Comparison of ENCODE assay signal across 16 mouse cellular contexts in genomic region chr9:45651078-45651809, GRCm38 (mm10).
DNase-seq lines count a peak whose midpoint lies in the region; ATAC-seq lines count a peak whose summit lies in the region.
"Had no signal": no experiment of that assay in that cellular context is flagged by ENCODE, and none has a peak within 500 bp of the region (broad histone marks: within the 10 kb centered on the region; RNA-seq: fewer than 3 reads in every experiment).

No protein-coding gene starts in this region.

- no peaks in the 10 kb centered on the region for H3K36me3 ChIP-seq in forebrain, embryonic 10.5 days (replicated peaks)
- no peaks in the 10 kb centered on the region for H3K36me3 ChIP-seq in hindbrain, embryonic 14.5 days (replicated peaks; ENCODE audit: control insufficient read depth, insufficient read depth)
- H3K36me3 ChIP-seq in neural tube, embryonic 12.5 days = no peaks in the 10 kb centered on the region
- H3K36me3 ChIP-seq: embryonic facial prominence, embryonic 15.5 days; heart, embryonic 15.5 days had no signal

- H3K4me1 ChIP-seq in forebrain, embryonic 10.5 days = peaks cover 48% of the 10 kb centered on the region
- peaks cover 22% of the 10 kb centered on the region for H3K4me1 ChIP-seq in hindbrain, embryonic 14.5 days (replicated peaks; ENCODE audit: control insufficient read depth, insufficient read depth, low read length)
- peaks cover 21% of the 10 kb centered on the region for H3K4me1 ChIP-seq in neural tube, embryonic 12.5 days
- H3K4me1 ChIP-seq: heart, embryonic 15.5 days had no signal

- peaks cover 24% of the 10 kb centered on the region for H3K27me3 ChIP-seq in forebrain, embryonic 10.5 days (ENCODE audit: poor library complexity, severe bottlenecking)
- H3K27me3 ChIP-seq in hindbrain, embryonic 14.5 days (ENCODE audit: control insufficient read depth, insufficient read depth, low read length) = no peaks in the 10 kb centered on the region
- H3K27me3 ChIP-seq in neural tube, embryonic 12.5 days (replicated peaks) = no peaks in the 10 kb centered on the region
- H3K27me3 ChIP-seq: embryonic facial prominence, embryonic 15.5 days had no signal

- H3K4me2 ChIP-seq in hindbrain, embryonic 14.5 days (replicated peaks) = peak overlapping the region; percentile 13; the same call in 1 of the 2 replicates
- peak overlapping the region; percentile 38 for H3K4me2 ChIP-seq in neural tube, embryonic 12.5 days (replicated peaks)
- H3K4me2 ChIP-seq: embryonic facial prominence, embryonic 15.5 days; heart, embryonic 15.5 days had no signal

- no peaks in the 10 kb centered on the region; the same call in 1 of the 2 replicates for H3K9me3 ChIP-seq in forebrain, embryonic 10.5 days
- no peaks in the 10 kb centered on the region for H3K9me3 ChIP-seq in hindbrain, embryonic 14.5 days (ENCODE audit: control insufficient read depth, low read length)
- H3K9me3 ChIP-seq in neural tube, embryonic 12.5 days = no peaks in the 10 kb centered on the region
- H3K9me3 ChIP-seq: embryonic facial prominence, embryonic 15.5 days; heart, embryonic 15.5 days had no signal

- peak; percentile 87 for ATAC-seq in hindbrain, embryonic 14.5 days (ENCODE audit: low FRiP score)
- ATAC-seq in neural tube, embryonic 12.5 days (ENCODE audit: low FRiP score, low read depth) = peak; percentile 74
- no peak for ATAC-seq in megakaryocyte-erythroid progenitor cell, adult 5-6 weeks (replicated peaks; ENCODE audit: low FRiP score, low TSS enrichment, poor library complexity, severe bottlenecking)
- ATAC-seq: Patski had no signal

- 32% methylated on average over 13 of the region's 13 CpGs for WGBS in forebrain, embryonic 10.5 days
- 24% methylated on average over 13 of the region's 13 CpGs for WGBS in hindbrain, embryonic 14.5 days
- WGBS in neural tube, embryonic 12.5 days = 40% methylated on average over 13 of the region's 13 CpGs

- DNase-seq in embryo, embryonic 11 days = peak; percentile 46
- DNase-seq in forebrain, embryonic 10.5 days (ENCODE audit: extremely low spot score, low spot score) = peak; percentile 44
- peak; percentile 64 for DNase-seq in hindbrain, embryonic 14.5 days (ENCODE audit: low spot score)
- DNase-seq in MN1 (ENCODE audit: low spot score) = no peak
- no peak for DNase-seq in kidney, adult 8-10 months
- DNase-seq: adrenal gland, adult 8-10 months; gastrocnemius, postnatal 14 days; kidney, postnatal 4 days; lung, postnatal 14 days had no signal

- H3K4me3 ChIP-seq in forebrain, embryonic 10.5 days = peak overlapping the region; percentile 18; the same call in 1 of the 2 replicates
- no peak overlapping the region for H3K4me3 ChIP-seq in hindbrain, embryonic 14.5 days (replicated peaks; ENCODE audit: low read length)
- no peak overlapping the region for H3K4me3 ChIP-seq in neural tube, embryonic 12.5 days
- H3K4me3 ChIP-seq: embryonic facial prominence, embryonic 15.5 days; heart, embryonic 15.5 days; myocyte had no signal

- H3K9ac ChIP-seq in hindbrain, embryonic 14.5 days = no peak overlapping the region; the same call in 1 of the 2 replicates
- no peak overlapping the region for H3K9ac ChIP-seq in neural tube, embryonic 12.5 days
- H3K9ac ChIP-seq: embryonic facial prominence, embryonic 15.5 days; heart, embryonic 15.5 days had no signal

- H3K27ac ChIP-seq in forebrain, embryonic 10.5 days = peak overlapping the region; percentile 86
- H3K27ac ChIP-seq in hindbrain, embryonic 14.5 days = peak overlapping the region; percentile 87
- 0 out of 2 replicates have a peak overlapping the region, but pooled peaks have one; percentile 6 for H3K27ac ChIP-seq in neural tube, embryonic 12.5 days
- H3K27ac ChIP-seq: embryonic facial prominence, embryonic 15.5 days; heart, embryonic 15.5 days; stomach, postnatal 0 days had no signal

Comparison
In these comparisons a context has a peak if more than half of its experiments do, and no peak if none do; other contexts are left out.
1. DNase-seq: peak in embryo, embryonic 11 days (single experiment), forebrain, embryonic 10.5 days (single experiment) and hindbrain, embryonic 14.5 days (single experiment); none in MN1 (single experiment) and kidney, adult 8-10 months (0 of 2).
2. H3K27ac ChIP-seq: peak in every context shown above with its lines; median percentile 87 in hindbrain, embryonic 14.5 days; 86 in forebrain, embryonic 10.5 days; 6 in neural tube, embryonic 12.5 days.